Mouse (Mus musculus): ENCODE results near the gene Btrc. TPM values are rescaled to one million over a fixed set of nuclear protein-coding genes. Genes with fewer than 3 reads are reported as not detected.

Btrc gene
- total RNA-seq, 2 experiments from 2014 or later: 99.4 to 104 TPM

GRCm38 (mm10) chr19:45459931-45460665, 96.6 kb downstream of the Btrc start:
- no peak for DNase-seq (ENCODE audit: low spot score in 2 of 2)
- intact Hi-C loops (cut with DNase I): no loop called here

GRCm38 (mm10) chr19:45460749-45461736, 97.5 kb downstream of the Btrc start:
- intact Hi-C loops (cut with DNase I): no loop called here
- DNase-seq (ENCODE audit: low spot score in 2 of 2): no peak

- no peak for DNase-seq (ENCODE audit: low spot score in 2 of 2)
- intact Hi-C loops (cut with DNase I): no loop called here
These were observed 106.2 kb downstream of the Btrc start for GRCm38 (mm10) chr19:45469760-45470159.

- intact Hi-C loops (cut with DNase I): no loop called here
- peak; percentile 45 to 56 for DNase-seq (ENCODE audit: low spot score in 2 of 2)
These were observed 109.4 kb downstream of the Btrc start for GRCm38 (mm10) chr19:45472691-45473520.

GRCm38 (mm10) chr19:45474686-45475085, 111.2 kb downstream of the Btrc start:
- peak in 1 of 2 experiments; percentile 44 for DNase-seq (ENCODE audit: low spot score in 2 of 2)
- intact Hi-C loops (cut with DNase I): no loop called here

- peak in 1 of 2 experiments; percentile 26 for DNase-seq (ENCODE audit: low spot score in 2 of 2)
- intact Hi-C loops (cut with DNase I): no loop called here
These were observed 112.5 kb downstream of the Btrc start for GRCm38 (mm10) chr19:45475928-45476553.

- intact Hi-C loops (cut with DNase I): no loop called here
- no peak for DNase-seq (ENCODE audit: low spot score in 2 of 2)
These were observed 116.0 kb downstream of the Btrc start for GRCm38 (mm10) chr19:45479548-45479947.

- intact Hi-C loops (cut with DNase I): no loop called here
- no peak for DNase-seq (ENCODE audit: low spot score in 2 of 2)
These were observed 117.0 kb downstream of the Btrc start for GRCm38 (mm10) chr19:45480490-45480889.

GRCm38 (mm10) chr19:45480951-45481350, 117.4 kb downstream of the Btrc start:
- intact Hi-C loops (cut with DNase I): no loop called here
- DNase-seq (ENCODE audit: low spot score in 2 of 2): no peak

GRCm38 (mm10) chr19:45483470-45483869, 119.9 kb downstream of the Btrc start:
- no peak for DNase-seq (ENCODE audit: low spot score in 2 of 2)
- intact Hi-C loops (cut with DNase I): no loop called here

- no peak for DNase-seq (ENCODE audit: low spot score in 2 of 2)
These were observed 122.9 kb downstream of the Btrc start for GRCm38 (mm10) chr19:45486206-45486991.

GRCm38 (mm10) chr19:45486992-45487387, 123.5 kb downstream of the Btrc start:
- intact Hi-C loops (cut with DNase I): loop anchor here (5.0 kb wide), 1 partner anchor 55 kb away; no protein-coding TSS in a partner anchor
- DNase-seq (ENCODE audit: low spot score in 2 of 2): no peak

More at GRCm38 (mm10) chr19:45486206-45486991, 122.9 kb downstream of the Btrc start:
- intact Hi-C loops (cut with DNase I): loop anchor here (5.0 kb wide), 1 partner anchor 56 kb away; no protein-coding TSS in a partner anchor

- intact Hi-C loops (cut with DNase I): loop anchor here (5.0 kb wide), 1 partner anchor 52 kb away; no protein-coding TSS in a partner anchor
- DNase-seq (ENCODE audit: low spot score in 2 of 2): no peak
These were observed 126.4 kb downstream of the Btrc start for GRCm38 (mm10) chr19:45489961-45490360.

GRCm38 (mm10) chr19:45491246-45491645, 127.7 kb downstream of the Btrc start:
- intact Hi-C loops (cut with DNase I): no loop called here

GRCm38 (mm10) chr19:45494121-45494775, 130.7 kb downstream of the Btrc start:
- DNase-seq (ENCODE audit: low spot score in 2 of 2): no peak
- intact Hi-C loops (cut with DNase I): no loop called here

More at GRCm38 (mm10) chr19:45491246-45491645, 127.7 kb downstream of the Btrc start:
- DNase-seq (ENCODE audit: low spot score in 2 of 2): no peak

- intact Hi-C loops (cut with DNase I): no loop called here
- no peak for DNase-seq (ENCODE audit: low spot score in 2 of 2)
These were observed 141.9 kb downstream of the Btrc start for GRCm38 (mm10) chr19:45505446-45505845.

GRCm38 (mm10) chr19:45507531-45507930, 144.0 kb downstream of the Btrc start:
- DNase-seq (ENCODE audit: low spot score in 2 of 2): peak; percentile 36 to 54
- intact Hi-C loops (cut with DNase I): no loop called here
